Mouse (Mus musculus) heart, embryonic 16.5 days (tissue): ENCODE measurements around the gene Rho. TPM values are rescaled to one million over a fixed set of nuclear protein-coding genes. Genes with fewer than 3 reads are reported as not detected.

Experiments
- ATAC-seq: fragments of 200-750 bp; cut with Nextera tagmentation; replicated peaks from 2 replicates; pipeline ENCODE4 v1.8.0; 2017; ENCODE audit warnings: moderate number of reproducible peaks; ENCODE audit not compliant: insufficient read depth, low FRiP score; ENCODE audit errors: extremely low read depth
- H3K27ac ChIP-seq: fragments of 300-500 bp; sonication (generic); 2 replicates; pipeline ENCODE4 v1.5.1; 2014; ENCODE audit warnings: mild to moderate bottlenecking, low read length, control low read depth, moderate library complexity
- H3K27me3 ChIP-seq: fragments of 300-500 bp; sonication (generic); 2 replicates; pipeline ENCODE4 v1.6.1; 2014; ENCODE audit warnings: low read length, mixed read lengths; ENCODE audit not compliant: control insufficient read depth, insufficient read depth
- H3K36me3 ChIP-seq: fragments of 300-500 bp; sonication (generic); 2 replicates; pipeline ENCODE4 v1.6.1; 2014; ENCODE audit not compliant: control insufficient read depth, insufficient read depth
- H3K4me1 ChIP-seq: fragments of 300-500 bp; sonication (generic); 2 replicates; pipeline ENCODE4 v1.6.1; 2014; ENCODE audit warnings: low read length, mixed read lengths; ENCODE audit not compliant: control insufficient read depth, insufficient read depth
- H3K4me2 ChIP-seq: fragments of 300-500 bp; sonication (generic); 2 replicates; pipeline ENCODE4 v1.6.1; 2014; ENCODE audit warnings: low read depth, mild to moderate bottlenecking, control low read depth, low read length
- H3K4me3 ChIP-seq: fragments of 300-500 bp; sonication (generic); 2 replicates; pipeline ENCODE4 v1.5.1; 2014; ENCODE audit warnings: mild to moderate bottlenecking, control low read depth, low read length
- H3K9ac ChIP-seq: fragments of 300-500 bp; sonication (generic); 2 replicates; pipeline ENCODE4 v1.6.1; 2014; ENCODE audit warnings: low read length, control low read depth
- H3K9me3 ChIP-seq: fragments of 300-500 bp; sonication (generic); replicated peaks from 2 replicates; pipeline ENCODE4 v1.6.1; 2016; ENCODE audit warnings: low read length; ENCODE audit not compliant: control insufficient read depth
- WGBS: fragments of 180-500 bp; shearing (Covaris S2); extraction: QIAGEN DNeasy Blood & Tissue Kit; methylation state at CpG from one replicate; pipeline ENCODE4 v1.1.7; 2014; 5-methylcytosine and 5-hydroxymethylcytosine counted together
- polyA plus RNA-seq: library from polyadenylated mRNA; unstranded; fragments of >200 nt; fragmentation: Nextera tagmentation; extraction: Ambion mirVana; gene quantifications from 2 replicates; pipeline ENCODE4 v1.2.1, GENCODE M21; 2015

Gene Rho
- polyA plus RNA-seq: 0.16 TPM in 1 of 2 replicates, not detected in the other

DNA sequence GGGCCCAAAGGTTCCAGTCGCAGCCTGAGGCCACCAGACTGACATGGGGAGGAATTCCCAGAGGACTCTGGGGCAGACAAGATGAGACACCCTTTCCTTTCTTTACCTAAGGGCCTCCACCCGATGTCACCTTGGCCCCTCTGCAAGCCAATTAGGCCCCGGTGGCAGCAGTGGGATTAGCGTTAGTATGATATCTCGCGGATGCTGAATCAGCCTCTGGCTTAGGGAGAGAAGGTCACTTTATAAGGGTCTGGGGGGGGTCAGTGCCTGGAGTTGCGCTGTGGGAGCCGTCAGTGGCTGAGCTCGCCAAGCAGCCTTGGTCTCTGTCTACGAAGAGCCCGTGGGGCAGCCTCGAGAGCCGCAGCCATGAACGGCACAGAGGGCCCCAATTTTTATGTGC, at the start of gene Rho:
Gene Rho, plus strand, starts transcription at position 110 of the 400 bp plus-strand sequence.
- Histone ChIP-seq H3K4me1 (peaks cover 7% of the 10 kb centered on the region), H3K27me3 (no peaks in the 10 kb centered on the region), H3K9ac (no peak within 1 kb of the TSS), H3K9me3 (no peaks in the 10 kb centered on the region), H3K4me2 (no peak within 1 kb of the TSS), H3K4me3 (no peak within 1 kb of the TSS), H3K36me3 (no peaks in the 10 kb centered on the region), H3K27ac (no peak within 1 kb of the TSS)
- ATAC-seq: no peak
- WGBS: 87% methylated on average over 14 of the region's 14 CpGs

GRCm38 (mm10) chr6:115884018-115884417, 47.5 kb upstream of the Rho start:
- H3K9me3 ChIP-seq: peaks cover 6% of the 10 kb centered on the region
- H3K27me3 ChIP-seq: no peaks in the 10 kb centered on the region
- no peak overlapping the region for H3K4me2 ChIP-seq
- H3K4me3 ChIP-seq: no peak overlapping the region
- peaks cover 2% of the 10 kb centered on the region; the same call in 1 of the 2 replicates for H3K4me1 ChIP-seq
- ATAC-seq: no peak
- H3K9ac ChIP-seq: no peak overlapping the region
- H3K36me3 ChIP-seq: peaks cover 26% of the 10 kb centered on the region
- H3K27ac ChIP-seq: peak overlapping the region; percentile 66

- no peak overlapping the region for H3K4me2 ChIP-seq
- H3K27me3 ChIP-seq: no peaks in the 10 kb centered on the region
- 58% methylated on average over 4 of the region's 4 CpGs for WGBS
- H3K27ac ChIP-seq: no peak overlapping the region
- no peak overlapping the region for H3K9ac ChIP-seq
- peaks cover 26% of the 10 kb centered on the region for H3K36me3 ChIP-seq
- peaks cover 10% of the 10 kb centered on the region for H3K4me1 ChIP-seq
- no peak overlapping the region for H3K4me3 ChIP-seq
- H3K9me3 ChIP-seq: peaks cover 6% of the 10 kb centered on the region
- 0 out of 2 replicates have a peak, but pooled peaks have one; percentile 10 for ATAC-seq
These were observed 44.7 kb upstream of the Rho start for GRCm38 (mm10) chr6:115886894-115887293.

DNA sequence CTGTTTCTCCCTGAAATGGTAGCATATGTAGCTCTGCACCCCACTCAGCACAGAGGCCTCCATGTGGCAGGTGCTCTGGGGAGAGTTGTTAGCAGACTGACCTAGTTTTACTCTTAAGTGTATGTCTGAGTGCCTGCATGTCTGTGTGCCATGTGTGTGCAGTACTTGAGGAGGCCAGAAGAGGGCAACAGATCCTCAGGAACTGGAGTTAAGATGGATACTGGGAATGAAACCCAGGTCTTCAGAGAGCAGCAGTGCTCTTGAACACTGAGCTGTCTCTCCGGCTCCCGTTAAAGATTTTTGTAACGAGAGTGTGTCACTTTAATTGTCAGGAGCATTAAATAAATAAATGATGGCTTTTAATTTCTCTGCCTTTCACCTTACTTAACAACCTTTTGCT, 43.3 kb upstream of the Rho start:
- Histone ChIP-seq H3K4me2 (no peak overlapping the region), H3K4me3 (no peak overlapping the region), H3K4me1 (peaks cover 12% of the 10 kb centered on the region), H3K27ac (no peak overlapping the region), H3K27me3 (no peaks in the 10 kb centered on the region), H3K9me3 (peaks cover 6% of the 10 kb centered on the region), H3K9ac (no peak overlapping the region), H3K36me3 (peaks cover 26% of the 10 kb centered on the region)
- 96% methylated on average over 3 of the region's 3 CpGs for WGBS
- ATAC-seq: no peak

DNA sequence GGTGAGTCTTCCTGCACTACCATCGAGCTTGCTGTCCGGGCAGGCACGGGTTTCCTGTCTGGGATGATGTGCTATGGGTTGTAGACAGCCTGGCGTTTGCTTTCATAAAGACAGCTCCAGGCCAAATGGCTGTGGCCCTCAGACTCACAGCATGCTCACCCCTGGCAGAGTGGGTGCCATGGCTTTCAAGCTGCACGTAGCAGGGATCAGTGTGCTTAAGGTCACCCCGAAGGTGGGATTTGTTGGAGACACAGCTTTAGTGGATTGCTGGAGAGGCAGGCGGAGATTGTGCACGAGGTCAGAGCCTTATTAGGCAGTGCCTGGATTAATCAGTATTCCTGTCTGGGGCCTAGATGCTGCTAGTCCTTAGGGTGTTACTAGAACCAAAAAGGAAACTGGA, 40.9 kb upstream of the Rho start:
- ATAC-seq: no peak
- no peak overlapping the region for H3K4me2 ChIP-seq
- H3K27ac ChIP-seq: no peak overlapping the region
- H3K9ac ChIP-seq: peak overlapping the region; percentile 34; the same call in 1 of the 2 replicates
- H3K9me3 ChIP-seq: peaks cover 6% of the 10 kb centered on the region
- 59% methylated on average over 8 of the region's 8 CpGs for WGBS
- H3K36me3 ChIP-seq: peaks cover 22% of the 10 kb centered on the region
- no peaks in the 10 kb centered on the region for H3K27me3 ChIP-seq
- H3K4me1 ChIP-seq: peaks cover 12% of the 10 kb centered on the region
- H3K4me3 ChIP-seq: no peak overlapping the region

DNA sequence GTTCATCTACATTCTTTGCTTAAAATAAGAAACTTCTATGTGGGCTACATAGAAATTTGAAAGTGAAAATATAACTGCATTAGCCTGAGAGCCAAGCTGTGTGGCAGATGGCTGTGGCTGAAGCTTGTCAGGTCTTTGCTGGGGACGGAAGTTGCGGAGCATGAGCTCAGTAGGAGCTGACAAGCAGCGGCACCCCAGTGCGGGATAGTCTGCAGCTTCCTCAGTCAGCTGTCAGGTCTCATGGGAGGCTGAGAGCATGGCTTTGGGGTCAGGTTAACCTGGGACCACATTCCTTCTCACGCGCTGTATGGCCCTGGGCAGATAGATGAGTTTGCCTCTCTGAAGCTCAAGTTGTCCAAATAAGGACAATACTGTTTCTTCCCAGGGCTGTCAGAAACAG, 40.5 kb upstream of the Rho start:
- WGBS: 50% methylated on average over 6 of the region's 6 CpGs
- Histone ChIP-seq H3K9me3 (peaks cover 6% of the 10 kb centered on the region), H3K9ac (peak overlapping the region; percentile 34; the same call in 1 of the 2 replicates), H3K27me3 (no peaks in the 10 kb centered on the region), H3K27ac (peak overlapping the region; percentile 14; the same call in 1 of the 2 replicates), H3K4me3 (no peak overlapping the region), H3K4me2 (no peak overlapping the region), H3K36me3 (peaks cover 22% of the 10 kb centered on the region), H3K4me1 (peaks cover 12% of the 10 kb centered on the region)
- ATAC-seq: no peak; the same call in 1 of the 2 replicates

DNA sequence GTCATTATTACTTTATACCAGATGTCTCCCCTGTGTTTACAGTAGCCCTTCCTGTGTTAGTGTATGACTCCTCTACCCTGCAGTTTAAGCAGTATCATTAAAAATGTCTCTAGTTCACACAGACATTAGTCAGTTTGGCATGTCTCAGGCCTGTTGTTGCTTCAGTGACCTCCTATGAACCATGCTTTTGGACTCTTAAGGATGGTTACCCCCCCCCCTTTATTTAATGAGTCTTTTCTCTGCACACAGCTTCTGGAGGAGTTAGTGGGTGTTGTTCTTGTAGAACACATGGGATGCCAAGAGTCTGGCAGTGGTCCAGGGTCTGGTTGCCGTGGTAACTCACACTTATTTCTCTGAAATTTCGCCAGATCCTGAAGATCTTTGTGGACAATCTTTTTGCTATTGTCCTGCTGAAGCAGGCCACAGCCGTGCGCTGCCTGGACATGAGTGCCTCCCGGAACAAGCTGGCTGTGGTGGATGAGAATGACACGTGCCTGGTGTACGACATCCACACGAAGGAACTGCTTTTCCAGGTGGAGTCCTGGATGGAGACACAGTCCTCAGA, 40.0 kb upstream of the Rho start:
- WGBS: 55% methylated on average over 8 of the region's 8 CpGs
- Histone ChIP-seq H3K9me3 (peaks cover 6% of the 10 kb centered on the region), H3K27me3 (no peaks in the 10 kb centered on the region), H3K4me1 (peaks cover 12% of the 10 kb centered on the region), H3K4me3 (no peak overlapping the region), H3K4me2 (no peak overlapping the region), H3K27ac (peak overlapping the region; percentile 14; the same call in 1 of the 2 replicates), H3K9ac (no peak overlapping the region), H3K36me3 (peaks cover 22% of the 10 kb centered on the region)
- ATAC-seq: no peak; the same call in 1 of the 2 replicates

GRCm38 (mm10) chr6:115892363-115892762, 39.2 kb upstream of the Rho start:
- H3K9ac ChIP-seq: no peak overlapping the region
- H3K4me2 ChIP-seq: no peak overlapping the region
- peaks cover 17% of the 10 kb centered on the region for H3K36me3 ChIP-seq
- ATAC-seq: no peak
- peaks cover 14% of the 10 kb centered on the region for H3K4me1 ChIP-seq
- H3K4me3 ChIP-seq: no peak overlapping the region
- H3K27me3 ChIP-seq: no peaks in the 10 kb centered on the region
- H3K27ac ChIP-seq: no peak overlapping the region
- peaks cover 6% of the 10 kb centered on the region for H3K9me3 ChIP-seq
- WGBS: 63% methylated on average over 3 of the region's 3 CpGs

DNA sequence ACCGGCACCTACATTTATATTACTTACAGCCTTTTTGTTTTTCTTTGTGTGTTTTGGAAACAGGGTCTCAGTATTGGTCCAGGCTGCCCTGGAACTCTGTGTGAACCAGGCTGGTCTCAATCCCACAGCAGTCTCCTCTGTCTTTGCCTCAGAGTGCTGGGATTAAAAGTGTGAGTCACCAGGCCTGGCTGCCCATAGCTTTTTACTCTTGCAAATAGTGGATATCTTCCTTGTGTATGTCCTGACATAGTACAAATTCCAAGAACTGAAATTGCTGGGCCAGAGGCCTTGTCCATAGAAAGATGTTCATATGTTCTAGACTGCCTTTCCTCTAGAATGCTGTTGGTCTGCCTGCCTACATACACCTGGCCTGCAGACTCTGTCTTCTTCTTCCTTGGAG, 35.2 kb upstream of the Rho start:
- WGBS: 71% methylated on average over 1 of the region's 1 CpGs
- no peak overlapping the region for H3K4me2 ChIP-seq
- H3K36me3 ChIP-seq: no peaks in the 10 kb centered on the region; the same call in 1 of the 2 replicates
- no peak overlapping the region for H3K9ac ChIP-seq
- no peak for ATAC-seq
- H3K4me3 ChIP-seq: no peak overlapping the region
- H3K27ac ChIP-seq: no peak overlapping the region
- H3K9me3 ChIP-seq: no peaks in the 10 kb centered on the region
- peaks cover 10% of the 10 kb centered on the region for H3K4me1 ChIP-seq
- no peaks in the 10 kb centered on the region for H3K27me3 ChIP-seq
